Mouse (Mus musculus) hindbrain, embryonic 14.5 days (tissue): ENCODE results near the gene Rin3. TPM values are rescaled to one million over a fixed set of nuclear protein-coding genes. Genes with fewer than 3 reads are reported as not detected.

ENCODE experiments used
- ATAC-seq: fragments of 200-750 bp; cut with Nextera tagmentation; 2 replicates; pipeline ENCODE4 v1.8.0; 2017; ENCODE audit warnings: moderate number of reproducible peaks, mild to moderate bottlenecking, moderate TSS enrichment, moderate library complexity; ENCODE audit not compliant: low FRiP score
- DNase-seq: peaks from one replicate; pipeline ENCODE4 v3.0.0-alpha.2; 2015; ENCODE audit warnings: low spot score
- H3K27ac ChIP-seq: fragments of 300-500 bp; sonication (generic); 2 replicates; pipeline ENCODE4 v1.5.1; 2014; ENCODE audit warnings: mild to moderate bottlenecking, moderate library complexity
- H3K27me3 ChIP-seq: fragments of 300-500 bp; sonication (generic); 2 replicates; pipeline ENCODE4 v1.6.1; 2014; ENCODE audit warnings: mild to moderate bottlenecking, low read length, mixed read lengths; ENCODE audit not compliant: control insufficient read depth, insufficient read depth
- H3K36me3 ChIP-seq: fragments of 300-500 bp; sonication (generic); replicated peaks from 2 replicates; pipeline ENCODE4 v1.6.1; 2014; ENCODE audit not compliant: control insufficient read depth, insufficient read depth
- H3K4me1 ChIP-seq: fragments of 300-500 bp; sonication (generic); replicated peaks from 2 replicates; pipeline ENCODE4 v1.6.1; 2014; ENCODE audit warnings: antibody characterized with exemption, low read length, mixed read lengths; ENCODE audit not compliant: control insufficient read depth, insufficient read depth
- H3K4me2 ChIP-seq: fragments of 300-500 bp; sonication (generic); replicated peaks from 2 replicates; pipeline ENCODE4 v1.6.1; 2014; ENCODE audit warnings: mild to moderate bottlenecking, moderate library complexity
- H3K4me3 ChIP-seq: fragments of 300-500 bp; sonication (generic); replicated peaks from 2 replicates; pipeline ENCODE4 v1.5.1; 2014; ENCODE audit warnings: mild to moderate bottlenecking, low read length
- H3K9ac ChIP-seq: fragments of 300-500 bp; sonication (generic); 2 replicates; pipeline ENCODE4 v1.6.1; 2014
- H3K9me3 ChIP-seq: fragments of 300-500 bp; sonication (generic); 2 replicates; pipeline ENCODE4 v1.6.1; 2016; ENCODE audit warnings: low read length; ENCODE audit not compliant: control insufficient read depth
- WGBS: fragments of 180-500 bp; shearing (Covaris S2); extraction: QIAGEN DNeasy Blood & Tissue Kit; methylation state at CpG from one replicate; pipeline ENCODE4 v1.1.7; 2014; 5-methylcytosine and 5-hydroxymethylcytosine counted together
- polyA plus RNA-seq: library from polyadenylated mRNA; unstranded; fragments of >200 nt; fragmentation: Nextera tagmentation; extraction: Ambion mirVana; gene quantifications from 2 replicates; pipeline ENCODE4 v1.2.1, GENCODE M21; 2014

Rin3 gene
- polyA plus RNA-seq, 1 experiment from 2014 or later: 2.7 TPM

DNA sequence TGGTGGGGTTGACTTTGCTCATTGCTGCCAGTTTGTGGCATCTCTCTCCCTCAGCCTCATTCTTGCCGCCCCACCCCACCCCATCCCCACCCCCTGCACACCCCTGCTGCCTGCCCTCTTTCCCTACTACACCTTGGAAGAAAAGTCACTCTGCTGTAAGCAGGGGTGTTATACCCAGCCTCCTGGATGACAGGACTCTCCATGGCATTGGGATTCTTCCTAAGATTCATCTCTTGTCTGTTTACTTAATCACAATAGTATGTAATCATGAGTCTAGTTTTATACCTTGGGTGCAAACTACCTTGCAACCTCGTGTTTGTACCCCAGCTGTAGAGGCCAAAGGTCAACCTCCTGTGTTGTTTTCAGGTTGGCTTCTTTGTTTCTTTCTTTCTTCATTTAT, 37.5 kb downstream of the Rin3 start:
- no peak for ATAC-seq
- Histone ChIP-seq H3K9me3 (no peaks in the 10 kb centered on the region), H3K9ac (no peak overlapping the region), H3K27ac (no peak overlapping the region), H3K27me3 (no peaks in the 10 kb centered on the region), H3K4me1 (no peaks in the 10 kb centered on the region), H3K4me2 (no peak overlapping the region), H3K36me3 (no peaks in the 10 kb centered on the region), H3K4me3 (no peak overlapping the region)
- 70% methylated on average over 2 of the region's 2 CpGs for WGBS
- DNase-seq: no peak

DNA sequence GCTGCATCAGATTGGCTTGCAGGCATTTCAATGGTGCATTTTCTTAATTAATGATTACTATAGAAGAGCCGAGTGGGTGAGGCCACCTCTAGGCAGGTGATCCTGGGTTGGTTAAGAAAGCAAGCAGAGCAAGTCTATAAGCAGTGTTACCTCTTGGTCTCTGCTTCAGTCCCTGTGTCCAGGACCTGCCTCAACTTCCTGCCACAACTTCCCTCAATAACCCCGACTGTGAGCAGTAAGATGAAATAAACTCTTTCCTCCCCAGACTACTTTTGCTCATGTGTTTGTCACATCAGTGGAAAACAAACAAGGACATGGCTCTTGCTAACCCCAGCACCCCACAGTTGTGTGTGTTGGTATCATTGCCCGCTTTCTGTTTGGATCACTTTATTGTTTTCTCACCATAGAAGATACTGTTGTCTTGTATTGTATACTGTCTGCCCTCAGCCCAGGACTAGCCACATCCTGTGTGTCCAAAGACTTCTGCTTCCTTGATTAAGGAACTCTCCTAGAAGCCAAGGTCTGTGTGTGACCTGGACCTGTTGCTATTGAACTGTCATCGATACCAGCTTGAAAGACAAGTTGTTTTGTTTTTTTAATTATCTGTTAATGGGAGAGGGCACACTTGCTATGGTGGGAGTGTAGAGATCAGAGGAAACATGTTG, 38.3 kb downstream of the Rin3 start:
- H3K9ac ChIP-seq: no peak overlapping the region
- DNase-seq (no peak), ATAC-seq (no peak)
- H3K4me1 ChIP-seq: no peaks in the 10 kb centered on the region
- H3K27me3 ChIP-seq: no peaks in the 10 kb centered on the region
- H3K9me3 ChIP-seq: no peaks in the 10 kb centered on the region
- no peak overlapping the region for H3K4me3 ChIP-seq
- no peaks in the 10 kb centered on the region for H3K36me3 ChIP-seq
- WGBS: 91% methylated on average over 4 of the region's 4 CpGs
- no peak overlapping the region for H3K4me2 ChIP-seq
- H3K27ac ChIP-seq: no peak overlapping the region

DNA sequence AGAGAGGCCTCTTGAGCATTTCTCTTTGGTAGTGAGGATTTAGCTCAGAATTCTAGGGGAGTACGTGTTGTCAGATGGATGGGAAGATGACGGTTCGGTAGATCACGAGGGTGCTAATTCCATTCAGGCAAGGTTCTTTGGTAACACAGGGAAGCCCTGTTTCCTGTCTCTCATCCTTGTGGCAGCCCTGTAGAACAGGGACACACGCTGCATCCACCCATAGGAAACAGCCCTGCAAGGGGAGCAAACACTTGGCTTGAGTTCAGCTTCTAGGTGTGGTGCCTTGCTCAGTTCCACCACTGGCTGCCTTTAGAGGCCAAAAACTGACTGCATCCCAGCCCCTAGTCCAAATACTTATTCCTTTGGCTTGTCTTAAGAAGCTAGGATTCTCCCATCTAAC, 39.0 kb downstream of the Rin3 start:
- no peaks in the 10 kb centered on the region for H3K4me1 ChIP-seq
- no peaks in the 10 kb centered on the region for H3K36me3 ChIP-seq
- H3K27ac ChIP-seq: no peak overlapping the region
- no peak for DNase-seq
- H3K9ac ChIP-seq: no peak overlapping the region
- ATAC-seq: no peak
- H3K4me2 ChIP-seq: no peak overlapping the region
- H3K4me3 ChIP-seq: no peak overlapping the region
- no peaks in the 10 kb centered on the region for H3K9me3 ChIP-seq
- no peaks in the 10 kb centered on the region for H3K27me3 ChIP-seq
- 80% methylated on average over 5 of the region's 5 CpGs for WGBS

DNA sequence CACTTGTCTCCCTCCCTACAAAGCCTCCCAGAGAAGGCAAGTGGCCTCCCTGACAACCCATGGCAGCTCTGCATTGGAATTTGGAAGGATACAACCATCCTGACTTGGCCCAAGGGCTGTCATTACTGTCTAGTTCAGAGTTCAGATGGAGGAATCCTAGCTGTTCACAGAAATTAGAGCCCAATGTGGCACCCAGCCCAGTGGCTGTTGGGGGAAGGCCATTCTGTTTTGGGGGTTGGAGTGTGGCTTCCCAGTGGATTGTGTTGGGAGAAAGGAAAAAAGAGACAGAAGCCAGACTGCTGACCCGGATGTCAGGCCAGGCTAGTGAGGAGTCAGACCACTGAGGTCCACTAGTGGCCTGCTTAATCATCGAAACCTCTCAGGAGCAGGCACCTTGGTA, 40.5 kb downstream of the Rin3 start:
- 82% methylated on average over 2 of the region's 2 CpGs for WGBS
- H3K27ac ChIP-seq: no peak overlapping the region

DNA sequence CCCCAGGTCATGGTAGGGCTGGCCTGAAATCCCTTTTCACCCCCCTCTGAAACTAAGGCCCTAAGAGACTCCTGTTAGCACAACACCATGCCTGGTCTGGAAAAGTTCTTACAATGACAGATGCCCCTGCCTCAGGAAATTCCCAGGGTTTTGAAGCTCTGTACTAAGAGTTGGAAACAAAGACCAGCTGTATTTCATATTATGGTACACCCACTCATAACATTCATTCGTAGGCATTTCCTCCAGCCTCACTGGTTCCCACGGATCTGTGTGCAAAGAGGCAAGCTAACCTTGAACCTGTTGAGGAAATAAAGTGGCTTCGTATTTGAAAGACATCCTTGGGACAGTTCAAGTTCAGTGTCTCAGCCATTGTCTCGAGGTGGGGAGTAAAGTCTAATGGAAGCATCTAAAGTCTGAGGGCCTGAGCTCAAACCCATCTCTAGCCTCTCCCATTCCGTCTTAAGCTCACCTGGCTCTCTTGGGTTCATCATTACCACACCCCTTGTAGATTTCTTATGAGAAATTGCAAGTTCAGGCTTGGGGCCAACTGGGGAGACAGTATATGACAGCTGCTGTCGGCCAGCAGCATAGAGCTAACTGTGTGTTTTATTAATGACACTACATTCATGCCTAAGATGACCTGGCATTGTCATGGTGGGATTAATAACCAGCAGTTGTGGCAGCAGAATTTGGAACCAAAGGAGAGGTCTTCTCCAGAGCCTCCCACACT, 41.5 kb downstream of the Rin3 start:
- DNase-seq (no peak), ATAC-seq (no peak)
- H3K27me3 ChIP-seq: no peaks in the 10 kb centered on the region
- H3K27ac ChIP-seq: no peak overlapping the region
- no peaks in the 10 kb centered on the region for H3K4me1 ChIP-seq
- H3K9ac ChIP-seq: no peak overlapping the region
- 82% methylated on average over 6 of the region's 6 CpGs for WGBS
- H3K9me3 ChIP-seq: no peaks in the 10 kb centered on the region
- H3K4me2 ChIP-seq: no peak overlapping the region
- H3K4me3 ChIP-seq: no peak overlapping the region
- H3K36me3 ChIP-seq: no peaks in the 10 kb centered on the region

More for the DNA sequence above, 40.5 kb downstream of the Rin3 start:
- H3K4me2 ChIP-seq: no peak overlapping the region
- DNase-seq (no peak), ATAC-seq (no peak)
- H3K27me3 ChIP-seq: no peaks in the 10 kb centered on the region
- H3K4me3 ChIP-seq: no peak overlapping the region
- no peaks in the 10 kb centered on the region for H3K9me3 ChIP-seq
- no peaks in the 10 kb centered on the region for H3K4me1 ChIP-seq
- no peaks in the 10 kb centered on the region for H3K36me3 ChIP-seq
- no peak overlapping the region for H3K9ac ChIP-seq

DNA sequence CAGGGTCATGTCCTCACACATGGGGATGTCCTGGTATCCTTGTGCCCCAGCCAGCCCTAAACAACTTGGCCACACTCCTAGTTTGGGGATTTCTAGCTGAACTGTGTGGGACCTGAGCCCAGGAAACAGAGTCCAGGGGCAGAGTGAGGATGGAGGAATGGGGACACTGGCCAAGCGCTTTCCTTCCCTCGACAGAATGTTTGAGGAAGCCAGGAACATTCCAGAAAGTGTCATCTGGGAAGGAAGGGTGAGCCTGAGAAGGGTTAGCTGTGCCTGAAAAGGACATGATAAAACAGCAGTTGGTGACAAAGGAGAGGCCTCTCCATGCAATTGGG, 42.0 kb downstream of the Rin3 start:
- Histone ChIP-seq H3K4me3 (no peak overlapping the region), H3K9ac (no peak overlapping the region), H3K36me3 (no peaks in the 10 kb centered on the region), H3K9me3 (no peaks in the 10 kb centered on the region), H3K4me1 (no peaks in the 10 kb centered on the region), H3K27ac (no peak overlapping the region), H3K27me3 (no peaks in the 10 kb centered on the region), H3K4me2 (no peak overlapping the region)
- no peak for ATAC-seq
- no peak for DNase-seq
- WGBS: 84% methylated on average over 2 of the region's 2 CpGs

DNA sequence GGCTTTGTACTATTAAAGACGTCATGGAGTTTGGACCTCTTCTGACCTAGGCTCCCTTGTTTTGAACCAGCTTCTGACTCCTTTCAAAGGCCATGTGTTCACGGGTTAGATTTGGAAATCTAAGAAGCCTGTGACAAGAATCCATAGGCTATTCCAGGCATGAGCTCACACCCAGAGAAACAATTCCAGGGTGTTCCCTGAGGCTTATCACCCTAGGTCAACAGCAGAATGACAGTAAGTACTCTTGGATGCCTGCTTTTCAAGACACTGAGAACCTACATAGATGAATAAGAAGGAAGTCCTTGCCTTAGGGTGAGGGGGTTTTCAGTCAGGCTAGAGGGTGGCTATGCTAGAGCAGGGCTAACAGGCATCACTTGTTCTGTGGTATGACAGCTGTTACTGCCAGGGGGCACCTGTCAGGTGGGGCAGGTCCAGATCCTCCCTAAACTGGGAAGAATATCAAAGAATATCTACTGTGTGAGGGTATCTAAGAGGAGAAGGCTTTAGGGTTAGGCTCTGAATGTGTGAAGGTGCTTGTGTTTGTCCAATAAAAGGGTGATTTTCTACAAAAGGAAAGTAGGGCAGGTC, 44.0 kb downstream of the Rin3 start:
- H3K27ac ChIP-seq: no peak overlapping the region
- H3K36me3 ChIP-seq: no peaks in the 10 kb centered on the region
- DNase-seq (no peak), ATAC-seq (no peak)
- H3K4me1 ChIP-seq: no peaks in the 10 kb centered on the region
- WGBS: 90% methylated on average over 2 of the region's 2 CpGs
- no peak overlapping the region for H3K4me3 ChIP-seq
- no peak overlapping the region for H3K4me2 ChIP-seq
- H3K9ac ChIP-seq: no peak overlapping the region
- no peaks in the 10 kb centered on the region for H3K27me3 ChIP-seq
- no peaks in the 10 kb centered on the region for H3K9me3 ChIP-seq

DNA sequence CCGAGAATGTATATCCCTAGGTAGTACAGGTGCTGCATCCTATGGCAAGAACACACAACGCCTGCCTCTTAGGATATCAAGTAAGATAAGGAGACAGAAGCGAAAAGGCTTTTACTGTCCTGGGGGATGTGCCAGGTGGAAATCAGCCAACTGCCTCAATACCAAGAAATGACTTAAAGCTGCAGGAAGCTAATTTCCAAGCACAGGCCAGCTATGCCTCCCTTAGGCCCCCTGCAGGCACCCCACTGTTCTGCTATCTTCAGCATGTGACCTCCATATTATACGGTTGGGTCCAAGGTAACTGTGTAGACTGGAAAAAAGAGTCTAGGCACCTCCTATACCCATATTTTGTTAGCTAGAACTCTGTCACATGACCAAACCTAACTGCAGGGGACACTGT, 44.7 kb downstream of the Rin3 start:
- ATAC-seq (no peak), DNase-seq (no peak)
- Histone ChIP-seq H3K4me2 (no peak overlapping the region), H3K9ac (no peak overlapping the region), H3K4me1 (no peaks in the 10 kb centered on the region), H3K27me3 (no peaks in the 10 kb centered on the region), H3K27ac (no peak overlapping the region), H3K9me3 (no peaks in the 10 kb centered on the region), H3K36me3 (no peaks in the 10 kb centered on the region), H3K4me3 (no peak overlapping the region)
- 83% methylated on average over 4 of the region's 4 CpGs for WGBS

DNA sequence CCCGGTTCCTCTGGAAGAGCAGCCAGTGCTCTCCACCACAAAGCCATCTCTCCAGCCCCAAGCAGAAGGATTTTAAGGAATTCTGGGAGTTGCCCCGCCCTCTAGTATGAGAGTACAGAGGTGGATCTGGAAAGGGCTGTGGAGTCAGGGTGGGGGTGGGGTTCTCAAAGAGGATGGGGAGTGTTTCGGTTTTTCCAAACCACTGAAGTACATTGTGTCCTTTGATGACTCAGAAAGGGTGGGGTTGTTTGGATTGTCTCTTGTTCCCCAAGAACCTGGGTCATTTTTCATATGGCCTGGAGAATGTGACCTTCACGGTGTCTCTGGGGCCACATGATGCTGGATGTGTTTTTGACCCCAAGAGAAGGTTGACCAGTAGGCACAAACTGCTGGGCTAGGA, 45.2 kb downstream of the Rin3 start:
- Histone ChIP-seq H3K9me3 (no peaks in the 10 kb centered on the region), H3K4me1 (no peaks in the 10 kb centered on the region), H3K36me3 (no peaks in the 10 kb centered on the region), H3K4me2 (no peak overlapping the region), H3K4me3 (no peak overlapping the region), H3K27me3 (no peaks in the 10 kb centered on the region), H3K27ac (no peak overlapping the region), H3K9ac (no peak overlapping the region)
- WGBS: 87% methylated on average over 4 of the region's 4 CpGs
- no peak for ATAC-seq
- no peak for DNase-seq
